Mouse (Mus musculus) inflammation-experienced regulatory T-cells, adult 6 months (primary cell): ENCODE data around the gene Sfi1. TPM values are rescaled to one million over a fixed set of nuclear protein-coding genes. Genes with fewer than 3 reads are reported as not detected.
A peak's percentile ranks its signal among the peaks of the same experiment; 100 is the strongest.
"Not testable (repeated sequence)": the region's sequence is repeated elsewhere in the genome, so short reads cannot be mapped to it uniquely, and the experiment has no call there.

Experiments
- ATAC-seq: one replicate; pipeline ENCODE4 v1.8.0; 2017
- polyA plus RNA-seq, 3 experiments: library from polyadenylated mRNA; unstranded; fragments of 100-300 nt; shearing (Covaris generic); gene quantifications; one replicate each; pipeline ENCODE4 v1.2.1; 2017

Gene Sfi1
- polyA plus RNA-seq, 3 experiments from 2014 or later: 25.9 to 49.0 (median 44.6) TPM

GRCm38 (mm10) chr11:3173425-3174318, 19.6 kb downstream of the Sfi1 start:
- ATAC-seq: peak; percentile 5

- not testable (repeated sequence) for ATAC-seq
Measured at GRCm38 (mm10) chr11:3172526-3172925, 20.7 kb downstream of the Sfi1 start.

- ATAC-seq: not testable (repeated sequence)
Measured at GRCm38 (mm10) chr11:3171931-3172330, 21.3 kb downstream of the Sfi1 start.

GRCm38 (mm10) chr11:3169042-3169441, 24.2 kb downstream of the Sfi1 start:
- not testable (repeated sequence) for ATAC-seq

DNA sequence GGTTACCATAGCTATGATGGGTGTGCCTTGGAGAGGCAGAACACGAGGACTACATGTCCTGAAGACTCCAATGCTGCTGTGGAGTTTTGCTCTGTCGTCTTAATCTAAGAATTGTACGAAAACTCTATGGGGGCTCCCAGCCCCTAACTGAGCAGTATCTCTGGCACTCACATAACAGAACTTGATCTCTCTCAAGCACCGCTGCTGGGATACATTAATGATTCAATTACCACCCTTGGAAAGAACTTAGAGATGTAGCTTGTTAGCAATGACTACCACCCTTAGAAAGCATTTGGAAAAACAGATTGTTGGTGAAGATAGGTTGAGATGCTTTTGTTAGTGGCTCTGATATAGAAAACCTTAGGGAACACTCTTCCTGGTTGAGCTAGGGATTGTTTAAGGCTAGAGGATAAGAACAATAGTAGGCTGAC, 25.7 kb downstream of the Sfi1 start:
- not testable (repeated sequence) for ATAC-seq

- ATAC-seq: peak; percentile 4
Measured at GRCm38 (mm10) chr11:3167129-3167528, 26.1 kb downstream of the Sfi1 start.

- ATAC-seq: not testable (repeated sequence)
Measured at GRCm38 (mm10) chr11:3166321-3166720, 26.9 kb downstream of the Sfi1 start.

- peak; percentile 22 for ATAC-seq
Measured at GRCm38 (mm10) chr11:3165210-3165782, 28.0 kb downstream of the Sfi1 start.

DNA sequence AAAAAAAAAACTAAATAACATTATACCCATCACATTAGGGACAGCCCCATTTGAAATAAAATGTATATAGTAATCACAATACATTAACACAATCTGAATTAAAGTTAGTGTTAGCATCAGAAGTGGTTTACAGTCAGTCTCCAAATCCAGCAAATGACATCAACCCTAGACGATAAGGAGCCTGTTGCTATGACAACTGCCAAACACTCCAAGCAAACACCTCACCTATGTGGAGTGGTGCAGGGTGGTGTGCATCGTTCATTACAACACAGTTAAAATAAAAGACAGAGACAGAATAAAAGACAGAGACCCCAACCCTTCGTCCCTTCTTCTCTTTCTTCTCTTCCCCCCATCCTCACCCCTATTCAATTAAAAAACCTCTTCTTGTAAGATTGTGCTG, 29.6 kb downstream of the Sfi1 start:
- ATAC-seq: peak; percentile 46

DNA sequence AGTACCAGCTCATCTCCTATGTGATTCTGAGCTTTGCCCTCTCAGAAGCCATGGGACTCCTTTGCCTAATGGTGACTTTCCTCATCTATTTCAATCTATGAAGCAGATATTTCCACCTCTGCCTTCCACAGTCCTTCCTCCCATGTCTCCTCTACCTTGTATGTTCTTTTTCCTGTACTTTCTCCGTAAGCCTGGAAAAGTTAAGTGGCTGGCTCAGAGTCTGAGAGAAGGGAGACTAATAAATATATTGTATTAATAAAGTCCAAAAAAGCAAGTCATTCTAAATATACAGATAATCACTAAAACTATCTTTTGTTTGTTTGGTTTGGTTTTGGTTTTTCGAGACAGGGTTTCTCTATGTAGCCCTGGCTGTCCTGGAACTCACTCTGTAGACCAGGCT, 30.1 kb downstream of the Sfi1 start:
- not testable (repeated sequence) for ATAC-seq

DNA sequence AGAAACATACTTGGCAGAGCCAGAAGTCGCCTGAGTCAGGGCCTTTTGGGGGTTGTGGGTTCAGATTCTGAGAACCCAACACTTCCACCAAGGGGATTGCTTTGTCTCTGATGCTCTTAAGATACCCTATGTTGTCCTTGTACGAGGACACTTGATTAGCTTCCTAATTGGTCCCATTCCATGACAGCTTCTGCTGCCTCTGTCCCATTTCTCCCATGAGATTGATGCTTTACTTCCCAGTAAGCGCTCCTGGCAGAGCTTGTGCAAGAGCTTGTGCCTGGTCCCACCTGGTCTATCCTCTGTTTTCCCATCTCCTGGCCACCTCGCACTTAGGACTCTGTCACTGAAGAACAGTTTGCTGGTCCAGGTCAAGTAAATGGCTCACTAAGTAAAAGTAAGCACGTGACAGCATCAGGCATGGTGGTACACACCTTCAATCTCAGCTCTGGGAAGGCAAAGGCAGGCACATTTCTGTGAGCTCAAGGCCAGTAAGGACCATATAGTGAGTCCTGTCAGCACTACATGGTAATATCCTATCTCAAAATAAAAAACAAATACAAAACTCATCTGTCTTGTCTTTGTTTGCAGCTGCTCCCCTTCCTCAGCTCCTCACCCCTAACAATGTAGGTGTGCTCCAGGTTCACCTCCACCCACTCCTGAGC, 30.9 kb downstream of the Sfi1 start:
- ATAC-seq: peak; percentile 2

- ATAC-seq: not testable (repeated sequence)
Measured at GRCm38 (mm10) chr11:3161370-3161769, 31.9 kb downstream of the Sfi1 start.

- ATAC-seq: not testable (repeated sequence)
Measured at GRCm38 (mm10) chr11:3158800-3159199, 34.5 kb downstream of the Sfi1 start.

- ATAC-seq: not testable (repeated sequence)
Measured at GRCm38 (mm10) chr11:3157996-3158395, 35.3 kb downstream of the Sfi1 start.

DNA sequence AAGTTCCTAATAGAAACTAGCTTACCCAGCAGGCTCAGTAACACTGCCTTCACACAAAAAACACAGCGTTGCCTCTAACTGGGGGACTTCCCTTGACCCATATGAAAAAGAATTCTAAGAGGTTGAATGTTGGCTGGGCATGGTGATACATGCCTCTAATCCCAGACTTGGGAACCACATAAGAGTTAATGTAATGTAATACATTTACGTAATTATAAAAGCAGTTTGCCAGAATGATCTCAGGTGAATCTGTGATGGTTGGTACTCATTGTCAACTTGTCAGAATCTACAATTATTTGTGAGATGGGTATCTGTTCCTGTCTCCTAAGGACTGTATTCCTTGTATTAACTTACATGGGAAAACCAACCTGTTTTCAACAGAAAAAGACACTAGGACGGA, 36.3 kb downstream of the Sfi1 start:
- ATAC-seq: not testable (repeated sequence)

DNA sequence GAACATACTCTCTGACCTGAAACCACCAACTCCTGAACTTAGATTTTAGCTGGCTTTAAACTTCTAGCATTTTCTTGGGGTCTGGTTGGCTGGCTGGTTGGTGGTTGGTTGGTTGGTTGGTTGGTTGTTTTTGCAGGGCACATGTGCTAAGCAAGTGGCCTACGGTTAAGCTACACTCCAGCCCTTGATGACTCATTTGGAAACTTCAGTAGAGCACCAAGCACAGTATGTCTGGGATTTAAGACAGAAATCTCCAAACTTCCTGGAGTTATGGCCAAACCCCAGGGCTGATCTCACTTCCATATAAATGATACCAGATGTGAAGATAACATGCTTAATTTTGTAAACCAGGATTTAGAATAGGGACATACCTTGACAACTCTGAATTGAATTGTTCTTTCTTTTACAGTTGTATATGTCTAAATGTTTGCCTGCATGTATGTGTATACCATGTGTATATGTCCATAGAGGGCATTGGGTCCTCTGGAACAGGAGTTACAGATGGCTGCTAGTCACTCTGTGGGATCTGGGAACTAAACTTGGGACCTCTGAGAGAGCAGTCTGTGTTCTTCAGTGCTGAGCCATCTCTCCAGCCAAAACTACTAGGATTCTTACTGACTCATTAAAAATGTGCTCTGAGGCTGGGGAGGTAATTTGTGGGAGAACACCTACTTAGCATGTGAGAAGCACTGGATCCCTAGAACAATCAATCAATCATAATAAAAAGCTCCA, 39.4 kb downstream of the Sfi1 start:
- peak; percentile 44 for ATAC-seq

DNA sequence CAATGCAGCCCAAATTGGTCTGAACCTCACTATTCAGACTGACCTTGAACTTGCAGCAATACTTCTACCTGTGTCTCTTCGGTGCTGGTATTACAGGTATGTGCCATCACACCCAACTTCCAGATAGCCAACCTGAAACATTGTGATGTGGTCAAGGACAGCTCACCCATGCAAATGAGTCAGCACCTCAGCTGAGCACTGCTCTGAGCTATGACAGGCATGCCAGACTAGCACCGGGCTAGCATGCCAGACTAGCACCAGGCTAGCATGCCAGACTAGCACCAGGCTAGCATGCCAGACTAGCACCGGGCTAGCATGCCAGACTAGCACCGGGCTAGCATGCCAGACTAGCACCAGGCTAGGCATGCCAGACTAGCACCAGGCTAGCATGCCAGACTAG, 41.9 kb downstream of the Sfi1 start:
- not testable (repeated sequence) for ATAC-seq

GRCm38 (mm10) chr11:3150677-3151003, 42.6 kb downstream of the Sfi1 start:
- not testable (repeated sequence) for ATAC-seq

DNA sequence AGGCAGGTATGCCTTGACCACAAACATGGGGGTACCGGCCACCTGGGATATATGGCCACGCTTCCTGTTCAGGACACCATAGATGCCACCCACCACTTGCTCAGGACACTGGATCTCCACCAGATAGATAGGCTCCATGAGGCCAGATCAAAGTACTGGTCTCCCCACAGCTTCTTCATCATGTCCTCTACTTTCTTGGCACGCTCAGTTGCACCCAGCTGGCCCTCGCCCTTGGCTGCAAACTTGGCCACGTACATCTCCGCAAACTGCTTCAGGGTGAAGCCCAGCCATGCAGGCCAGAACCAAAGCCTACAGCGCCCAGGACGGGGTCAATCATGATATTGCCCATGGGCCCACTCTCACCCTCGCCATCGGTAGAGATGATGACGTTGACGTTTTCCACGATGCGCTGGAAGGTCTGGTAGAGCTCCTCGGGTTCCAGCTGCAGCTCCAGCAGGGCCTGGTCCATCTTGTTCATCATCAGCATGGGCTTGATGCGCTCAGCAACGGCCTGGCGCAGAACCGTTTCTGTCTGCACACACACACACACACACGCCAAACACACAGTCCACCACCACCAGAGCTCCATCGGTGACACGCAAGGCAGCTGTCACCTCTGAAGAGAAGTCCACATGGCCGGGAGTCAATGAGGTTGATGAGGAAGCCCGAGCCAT, 43.1 kb downstream of the Sfi1 start:
- not testable (repeated sequence) for ATAC-seq

DNA sequence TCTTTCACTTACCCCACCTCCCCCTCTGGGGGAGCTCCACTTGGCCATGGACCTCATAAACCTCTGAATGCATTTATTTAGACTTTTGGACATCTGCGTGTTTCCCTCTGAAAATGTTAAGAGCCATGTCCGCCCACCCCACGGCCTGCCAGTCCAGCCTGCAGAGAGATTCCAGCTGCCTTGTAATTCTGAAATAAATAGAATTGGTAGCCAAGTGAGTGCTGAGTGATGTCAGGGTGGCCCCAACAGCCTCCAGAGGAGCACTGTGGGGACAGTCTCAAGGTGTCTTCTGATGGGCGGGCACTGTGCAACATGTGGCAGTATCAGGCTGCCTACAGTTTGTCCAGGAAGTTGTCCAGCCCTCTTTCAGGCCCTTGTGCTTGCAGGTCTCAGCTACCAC, 43.8 kb downstream of the Sfi1 start:
- ATAC-seq: not testable (repeated sequence)

DNA sequence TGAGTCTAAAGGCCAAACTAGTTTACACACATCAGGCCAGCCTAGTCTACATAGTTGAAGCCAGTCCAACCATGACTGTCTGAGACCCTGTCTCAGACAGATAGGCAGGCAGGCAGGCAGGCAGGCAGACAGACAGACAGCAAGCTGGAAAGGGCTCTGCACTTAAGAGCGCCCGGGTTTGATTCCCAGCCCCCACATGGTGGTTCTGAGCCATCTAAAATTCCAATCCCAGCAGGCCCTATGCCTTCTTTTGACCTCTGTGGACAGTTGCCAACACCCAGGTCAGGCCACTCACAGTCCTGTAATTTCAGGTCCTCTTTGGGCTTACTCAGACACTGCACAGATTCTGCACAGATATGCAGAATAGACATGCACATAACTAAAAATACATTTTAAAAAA, 46.5 kb downstream of the Sfi1 start:
- not testable (repeated sequence) for ATAC-seq
